Mouse (Mus musculus) right cerebral cortex, postnatal 36 days (tissue): ENCODE data around the gene Rexo1.

Experiments used
- DNase-seq, 2 experiments: peaks; one replicate each; pipeline ENCODE4 v3.0.0; 2022; ENCODE audit warnings: low spot score in 2 of 2, mixed read lengths in 1 of 2

The Rexo1 gene

GRCm38 (mm10) chr10:80509412-80510272 is 51.7 kb downstream of the Rexo1 start:
- peak; percentile 25 to 52 for DNase-seq

GRCm38 (mm10) chr10:80506222-80506621 is 55.1 kb downstream of the Rexo1 start:
- DNase-seq, result no peak

- DNase-seq, result no peak
These were observed 56.6 kb downstream of the Rexo1 start for GRCm38 (mm10) chr10:80504724-80505123.

GRCm38 (mm10) chr10:80503599-80504220 is 57.6 kb downstream of the Rexo1 start:
- DNase-seq, result no peak

GRCm38 (mm10) chr10:80502819-80503314 is 58.5 kb downstream of the Rexo1 start:
- DNase-seq, result no peak

- no peak for DNase-seq
These were observed 59.1 kb downstream of the Rexo1 start for GRCm38 (mm10) chr10:80502291-80502690.

- DNase-seq, result no peak
These were observed 64.9 kb downstream of the Rexo1 start for GRCm38 (mm10) chr10:80496421-80496820.

GRCm38 (mm10) chr10:80495901-80496300 is 65.5 kb downstream of the Rexo1 start:
- DNase-seq, result no peak

GRCm38 (mm10) chr10:80494732-80495131 is 66.6 kb downstream of the Rexo1 start, which contains the start of gene Onecut3:
Onecut3 (plus strand) TSS chr10:80494835.
- DNase-seq, result no peak
